Mouse (Mus musculus) c-Kit-negative CD71-positive TER-119-positive erythroid progenitor cells, embryonic 14.5 days (primary cell): ENCODE measurements around the gene Lrrc7.

Experiments used
- DNase-seq: peaks from one replicate; pipeline ENCODE4 v3.0.0-alpha.2; 2013; ENCODE audit warnings: low read depth, low spot score

Lrrc7 gene

GRCm38 (mm10) chr3:158365801-158366200, 196.2 kb downstream of the Lrrc7 start:
- DNase-seq: no peak

GRCm38 (mm10) chr3:158362091-158362490, 199.9 kb downstream of the Lrrc7 start:
- DNase-seq: no peak

DNA sequence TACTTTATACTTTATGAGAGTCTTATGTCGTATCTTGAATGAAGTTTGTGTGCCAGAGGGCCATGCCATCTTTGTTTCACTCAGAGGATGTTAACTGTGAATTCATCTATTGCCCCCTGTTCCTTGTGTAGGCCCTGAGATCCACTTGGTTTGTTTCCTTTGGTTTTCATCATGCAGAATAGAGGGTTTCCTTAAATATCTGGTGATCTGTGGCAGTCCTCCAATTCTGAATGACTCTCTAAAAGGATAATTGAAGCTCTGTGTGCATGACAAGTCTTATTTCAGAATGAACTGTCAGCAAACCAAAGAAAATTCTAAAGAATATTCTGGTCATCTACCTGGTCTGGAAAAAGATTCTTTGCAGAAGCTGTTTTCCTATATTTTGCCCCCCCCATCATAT, 205.3 kb downstream of the Lrrc7 start:
- no peak for DNase-seq

- no peak for DNase-seq
Measured at GRCm38 (mm10) chr3:158356194-158356593, 205.8 kb downstream of the Lrrc7 start.

DNA sequence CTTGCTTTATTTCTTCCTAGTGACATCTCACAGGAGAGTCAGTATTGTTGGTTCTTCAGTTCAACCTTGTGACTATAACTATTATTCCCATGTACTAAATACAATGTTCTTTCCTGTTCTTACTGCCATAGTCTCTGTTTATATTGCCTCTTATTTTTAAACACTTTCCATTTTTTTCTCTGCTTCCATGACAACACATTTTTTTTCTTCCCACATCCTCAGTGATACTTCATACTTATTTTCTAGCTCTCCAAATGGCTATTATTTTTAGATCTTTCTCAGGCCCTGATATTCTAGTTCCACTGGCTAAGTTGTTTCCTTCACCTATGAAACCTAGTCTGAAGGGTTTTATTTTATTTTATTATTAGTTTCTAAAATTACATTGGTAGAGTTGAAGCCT, 221.2 kb downstream of the Lrrc7 start:
- no peak for DNase-seq

DNA sequence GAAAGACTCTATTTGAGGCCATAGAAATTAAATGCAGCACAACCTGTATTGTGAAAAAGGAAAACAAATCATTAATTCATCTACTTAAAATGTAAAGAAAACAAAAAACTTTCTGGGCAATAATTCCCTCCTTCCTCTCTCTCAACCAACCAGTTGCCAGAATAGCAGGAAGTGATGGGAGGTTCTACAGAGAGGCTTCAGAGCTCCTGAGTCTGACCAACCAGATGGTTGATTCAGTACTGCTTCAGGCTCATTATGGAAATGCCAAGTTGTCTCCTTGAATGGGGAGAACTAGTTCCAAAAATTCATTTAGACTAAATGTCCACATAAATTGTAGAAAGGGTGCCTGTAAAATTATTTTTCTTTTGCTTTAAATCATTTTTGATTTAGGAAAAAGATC, 231.9 kb downstream of the Lrrc7 start:
- DNase-seq: no peak

GRCm38 (mm10) chr3:158310391-158310790, 251.6 kb downstream of the Lrrc7 start:
- no peak for DNase-seq

- DNase-seq: no peak
Measured at GRCm38 (mm10) chr3:158307415-158307814, 254.6 kb downstream of the Lrrc7 start.

DNA sequence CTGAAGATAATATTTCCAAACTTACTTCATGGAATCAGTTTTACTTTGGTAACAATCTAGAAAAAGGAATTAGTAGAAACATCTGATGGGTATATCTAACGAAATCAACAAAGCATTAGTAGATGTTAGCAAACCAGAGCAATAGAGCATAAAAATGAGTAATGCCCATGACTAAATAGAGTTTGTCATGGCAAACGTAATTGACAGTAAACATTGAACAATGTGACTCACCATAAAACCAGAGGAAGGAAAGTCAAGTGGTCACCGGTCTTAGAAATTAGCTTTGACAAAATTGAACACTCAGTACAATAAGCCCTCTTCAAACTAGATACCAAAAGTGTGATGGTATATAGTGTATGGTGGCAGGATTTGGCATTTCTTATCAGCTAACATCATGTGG, 263.3 kb downstream of the Lrrc7 start:
- DNase-seq: no peak

- no peak for DNase-seq
Measured at GRCm38 (mm10) chr3:158295041-158295440, 267.0 kb downstream of the Lrrc7 start.

GRCm38 (mm10) chr3:158284431-158284830, 277.6 kb downstream of the Lrrc7 start:
- DNase-seq: no peak

DNA sequence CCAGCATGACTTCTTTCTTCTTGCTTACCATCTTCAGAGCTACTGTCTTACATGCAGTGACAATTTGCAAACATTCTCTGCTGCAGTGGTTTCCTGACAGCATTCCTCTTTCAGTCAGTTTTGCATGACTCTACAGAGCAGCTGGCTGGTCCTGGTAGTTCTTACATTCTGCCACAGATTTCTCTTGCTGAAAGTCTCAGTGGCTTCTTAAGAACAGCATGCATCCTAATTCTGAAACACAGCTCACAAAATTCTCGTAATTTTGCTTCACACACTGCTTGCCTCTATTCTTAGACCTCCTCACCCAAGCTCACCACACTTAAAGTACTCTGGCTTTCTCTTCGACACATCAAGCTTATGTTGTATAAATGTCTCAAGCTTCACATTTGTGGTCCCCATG, 283.4 kb downstream of the Lrrc7 start:
- no peak for DNase-seq

GRCm38 (mm10) chr3:158272700-158273099, 289.3 kb downstream of the Lrrc7 start:
- DNase-seq: no peak

GRCm38 (mm10) chr3:158270887-158271286, 291.1 kb downstream of the Lrrc7 start:
- no peak for DNase-seq

- no peak for DNase-seq
Measured at GRCm38 (mm10) chr3:158252576-158252975, 309.4 kb downstream of the Lrrc7 start.

- DNase-seq: no peak
Measured at GRCm38 (mm10) chr3:158247672-158248071, 314.3 kb downstream of the Lrrc7 start.

DNA sequence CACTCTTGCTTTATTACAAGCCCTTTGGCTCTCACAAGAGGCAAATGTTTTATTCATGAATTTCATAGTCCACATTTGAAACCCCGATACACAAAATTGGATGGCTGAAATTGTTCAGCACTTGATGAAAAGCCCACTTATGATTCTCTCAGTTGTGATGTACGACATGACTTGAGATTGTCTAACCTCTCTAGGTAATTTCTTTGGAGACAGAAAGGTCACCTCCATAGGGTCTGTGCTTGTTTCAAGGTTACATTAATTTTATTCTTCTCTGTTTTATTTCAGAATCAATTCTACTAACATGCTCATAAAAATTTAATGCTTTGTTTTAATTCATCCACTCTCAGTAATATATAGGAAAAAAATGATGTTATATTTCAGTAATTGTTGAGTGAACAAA, 351.4 kb downstream of the Lrrc7 start:
- DNase-seq: no peak

- DNase-seq: no peak
Measured at GRCm38 (mm10) chr3:158210026-158210425, 352.0 kb downstream of the Lrrc7 start.

- DNase-seq: no peak
Measured at GRCm38 (mm10) chr3:158207840-158208239, 354.2 kb downstream of the Lrrc7 start.

DNA sequence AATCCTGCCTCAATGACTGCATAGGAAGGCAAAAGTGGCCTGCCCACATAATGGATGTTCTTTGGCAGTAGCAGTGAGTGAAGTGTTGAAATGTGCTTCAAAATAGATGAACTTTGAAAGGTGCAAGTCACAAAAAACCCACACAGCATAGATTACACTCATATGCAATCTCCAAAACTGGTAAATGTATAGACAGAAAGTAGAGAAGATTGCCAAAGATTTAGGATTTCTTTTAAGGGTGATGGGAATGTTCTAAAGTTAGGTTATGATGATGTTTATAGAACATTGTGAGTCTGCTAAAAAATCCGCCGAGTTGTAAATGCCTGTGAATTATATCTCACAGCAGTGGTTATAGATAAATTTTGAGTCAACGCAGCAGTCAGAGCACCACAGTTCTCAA, 359.2 kb downstream of the Lrrc7 start:
- DNase-seq: no peak

- no peak for DNase-seq
Measured at GRCm38 (mm10) chr3:158195426-158195825, 366.6 kb downstream of the Lrrc7 start.

DNA sequence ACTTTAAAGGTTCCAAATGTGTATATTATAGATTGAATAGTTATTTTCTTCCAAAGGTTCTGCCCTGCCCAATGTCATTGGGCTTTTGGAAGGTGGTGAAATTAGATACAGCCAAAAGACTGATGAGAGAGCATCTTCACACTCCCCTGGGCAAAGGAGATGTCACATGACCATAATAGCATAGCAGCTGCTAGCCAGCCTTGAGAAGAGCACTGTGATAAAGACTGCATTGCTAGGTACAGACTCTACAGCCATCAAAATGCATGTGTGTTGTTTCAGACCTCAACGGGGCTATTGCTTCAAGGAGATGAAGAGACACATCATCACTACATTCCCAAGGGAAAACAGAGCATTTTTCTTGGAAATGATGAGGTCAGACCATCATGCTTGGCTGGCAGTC, 368.8 kb downstream of the Lrrc7 start:
- no peak for DNase-seq

DNA sequence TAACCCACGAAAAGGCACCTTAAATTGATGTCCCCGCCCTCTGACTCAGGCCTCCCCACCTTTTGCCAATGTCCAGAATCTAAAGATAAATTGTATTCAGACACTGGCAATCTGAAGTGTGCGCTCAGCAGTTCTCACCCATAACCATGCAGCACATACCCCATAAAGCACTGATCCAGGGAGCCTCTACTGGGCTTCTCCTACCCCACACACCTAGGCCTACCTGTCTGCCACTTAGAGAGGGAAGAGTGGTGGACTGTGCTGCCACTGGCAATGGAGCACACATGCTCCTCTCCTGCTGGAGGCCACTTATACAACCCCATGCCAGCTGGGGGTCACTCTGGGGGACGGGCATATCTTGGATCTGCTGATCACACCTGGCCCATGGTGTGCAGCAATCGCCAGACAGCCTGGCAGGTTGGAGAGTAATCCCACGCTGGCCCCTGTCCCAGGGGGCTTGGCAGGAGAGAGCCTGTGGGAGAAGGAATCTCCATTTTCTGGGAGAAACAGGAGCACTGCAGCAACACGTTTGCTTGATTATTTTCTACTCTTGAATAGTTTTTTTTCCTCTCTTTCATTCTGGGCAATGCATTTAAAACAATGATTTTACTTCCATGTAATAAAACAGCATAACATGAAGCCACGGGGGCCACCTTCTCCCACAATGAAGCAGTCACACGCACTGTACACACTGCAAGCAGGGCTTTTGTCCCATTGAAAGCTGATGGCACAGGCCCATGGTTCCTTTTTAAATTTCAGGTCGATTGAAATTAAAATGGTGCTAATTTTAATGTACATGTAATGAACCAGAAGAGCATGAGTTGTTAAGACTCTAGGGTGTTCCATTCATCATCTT, 386.9 kb downstream of the Lrrc7 start:
- DNase-seq: no peak

DNA sequence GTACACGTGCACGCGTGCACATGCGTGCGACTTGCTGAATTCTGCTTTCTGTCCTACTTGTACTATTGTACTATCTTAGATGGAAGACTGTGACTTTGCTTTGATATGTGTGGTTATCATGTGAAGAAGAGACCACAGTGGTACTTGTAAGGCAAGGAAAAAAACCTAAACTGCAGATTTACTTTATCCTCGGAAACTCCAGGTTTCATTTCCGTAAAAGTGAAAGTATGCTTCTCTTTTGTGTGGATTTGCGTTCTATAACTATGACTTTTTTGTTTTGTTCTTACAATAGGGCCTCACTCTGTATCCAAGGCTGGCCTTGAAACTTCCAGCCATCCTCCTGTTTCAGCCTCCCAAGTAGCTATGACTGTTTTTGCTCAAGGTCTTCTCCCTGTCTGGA, 392.8 kb downstream of the Lrrc7 start:
- no peak for DNase-seq
